Mouse (Mus musculus): ENCODE data around the gene Rdh19. TPM values are rescaled to one million over a fixed set of nuclear protein-coding genes. Genes with fewer than 3 reads are reported as not detected.
"Not testable (repeated sequence)": the region's sequence is repeated elsewhere in the genome, so short reads cannot be mapped to it uniquely, and the experiment has no call there.

Gene Rdh19
- polyA plus RNA-seq, 1 experiment from 2014 or later, result not detected

GRCm38 (mm10) chr10:127893163-127894022 lies 43.7 kb downstream of the Rdh19 start:
- 70% methylated on average over 5 of the region's 5 CpGs for WGBS

GRCm38 (mm10) chr10:127896705-127897104 lies 47.0 kb downstream of the Rdh19 start:
- WGBS, result 76% methylated on average over 5 of the region's 5 CpGs

More at GRCm38 (mm10) chr10:127893163-127894022, 43.7 kb downstream of the Rdh19 start:
- not testable (repeated sequence) for H3K9me3 ChIP-seq (ENCODE audit: control insufficient read depth, low read length); H3K4me1 ChIP-seq (replicated peaks; ENCODE audit: control insufficient read depth, insufficient read depth, low read length); ATAC-seq; H3K4me2 ChIP-seq (ENCODE audit: low read length); H3K27ac ChIP-seq (ENCODE audit: low read length); H3K27me3 ChIP-seq (replicated peaks; ENCODE audit: control insufficient read depth, insufficient read depth, low read length); H3K9ac ChIP-seq (replicated peaks; ENCODE audit: low read depth, low read length); H3K36me3 ChIP-seq (ENCODE audit: control insufficient read depth, insufficient read depth); H3K4me3 ChIP-seq (replicated peaks; ENCODE audit: low read length)

GRCm38 (mm10) chr10:127897506-127897905 lies 47.8 kb downstream of the Rdh19 start:
- no peaks in the 10 kb centered on the region for H3K9me3 ChIP-seq (ENCODE audit: control insufficient read depth, low read length)
- no peak for ATAC-seq
- no peak overlapping the region for H3K9ac ChIP-seq (replicated peaks; ENCODE audit: low read depth, low read length)
- no peaks in the 10 kb centered on the region for H3K27me3 ChIP-seq (replicated peaks; ENCODE audit: control insufficient read depth, insufficient read depth, low read length)
- WGBS, result 87% methylated on average over 3 of the region's 3 CpGs
- H3K36me3 ChIP-seq (ENCODE audit: control insufficient read depth, insufficient read depth), result no peaks in the 10 kb centered on the region
- no peak overlapping the region for H3K27ac ChIP-seq (ENCODE audit: low read length)
- H3K4me2 ChIP-seq (ENCODE audit: low read length), result no peak overlapping the region
- H3K4me3 ChIP-seq (replicated peaks; ENCODE audit: low read length), result no peak overlapping the region
- no peaks in the 10 kb centered on the region for H3K4me1 ChIP-seq (replicated peaks; ENCODE audit: control insufficient read depth, insufficient read depth, low read length)

More at GRCm38 (mm10) chr10:127896705-127897104, 47.0 kb downstream of the Rdh19 start:
- Histone ChIP-seq H3K36me3 (ENCODE audit: control insufficient read depth, insufficient read depth) (no peaks in the 10 kb centered on the region), H3K9ac (replicated peaks; ENCODE audit: low read depth, low read length) (no peak overlapping the region), H3K4me2 (ENCODE audit: low read length) (no peak overlapping the region), H3K9me3 (ENCODE audit: control insufficient read depth, low read length) (no peaks in the 10 kb centered on the region), H3K27ac (ENCODE audit: low read length) (no peak overlapping the region), H3K4me3 (replicated peaks; ENCODE audit: low read length) (no peak overlapping the region), H3K27me3 (replicated peaks; ENCODE audit: control insufficient read depth, insufficient read depth, low read length) (no peaks in the 10 kb centered on the region), H3K4me1 (replicated peaks; ENCODE audit: control insufficient read depth, insufficient read depth, low read length) (no peaks in the 10 kb centered on the region)
- no peak for ATAC-seq

GRCm38 (mm10) chr10:127898218-127898617 lies 48.5 kb downstream of the Rdh19 start, which contains the start of gene Sdr9c7:
Sdr9c7 (plus strand) TSS chr10:127898518.
- Histone ChIP-seq H3K4me2 (ENCODE audit: low read length) (no peak within 1 kb of the TSS), H3K36me3 (ENCODE audit: control insufficient read depth, insufficient read depth) (no peaks in the 10 kb centered on the region), H3K27me3 (replicated peaks; ENCODE audit: control insufficient read depth, insufficient read depth, low read length) (no peaks in the 10 kb centered on the region), H3K4me1 (replicated peaks; ENCODE audit: control insufficient read depth, insufficient read depth, low read length) (no peaks in the 10 kb centered on the region), H3K4me3 (replicated peaks; ENCODE audit: low read length) (no peak within 1 kb of the TSS), H3K27ac (ENCODE audit: low read length) (no peak within 1 kb of the TSS), H3K9ac (replicated peaks; ENCODE audit: low read depth, low read length) (no peak within 1 kb of the TSS), H3K9me3 (ENCODE audit: control insufficient read depth, low read length) (no peaks in the 10 kb centered on the region)
- no peak for ATAC-seq
- 77% methylated on average over 2 of the region's 2 CpGs for WGBS

- 69% methylated on average over 5 of the region's 5 CpGs for WGBS
- H3K9ac ChIP-seq (replicated peaks; ENCODE audit: low read depth, low read length), result no peak overlapping the region
- H3K4me2 ChIP-seq (ENCODE audit: low read length), result no peak overlapping the region
- no peak overlapping the region for H3K4me3 ChIP-seq (replicated peaks; ENCODE audit: low read length)
- H3K27me3 ChIP-seq (replicated peaks; ENCODE audit: control insufficient read depth, insufficient read depth, low read length), result no peaks in the 10 kb centered on the region
- no peak for ATAC-seq
- no peaks in the 10 kb centered on the region for H3K4me1 ChIP-seq (replicated peaks; ENCODE audit: control insufficient read depth, insufficient read depth, low read length)
- no peaks in the 10 kb centered on the region for H3K9me3 ChIP-seq (ENCODE audit: control insufficient read depth, low read length)
- no peak overlapping the region for H3K27ac ChIP-seq (ENCODE audit: low read length)
- no peaks in the 10 kb centered on the region for H3K36me3 ChIP-seq (ENCODE audit: control insufficient read depth, insufficient read depth)
Observed at GRCm38 (mm10) chr10:127899783-127900182, 50.1 kb downstream of the Rdh19 start.

- H3K9ac ChIP-seq (replicated peaks; ENCODE audit: low read depth, low read length), result no peak overlapping the region
- no peak overlapping the region for H3K4me2 ChIP-seq (ENCODE audit: low read length)
- no peak overlapping the region for H3K27ac ChIP-seq (ENCODE audit: low read length)
- no peaks in the 10 kb centered on the region for H3K4me1 ChIP-seq (replicated peaks; ENCODE audit: control insufficient read depth, insufficient read depth, low read length)
- H3K27me3 ChIP-seq (replicated peaks; ENCODE audit: control insufficient read depth, insufficient read depth, low read length), result no peaks in the 10 kb centered on the region
- H3K4me3 ChIP-seq (replicated peaks; ENCODE audit: low read length), result no peak overlapping the region
- H3K36me3 ChIP-seq (ENCODE audit: control insufficient read depth, insufficient read depth), result no peaks in the 10 kb centered on the region
- ATAC-seq, result no peak
- no peaks in the 10 kb centered on the region for H3K9me3 ChIP-seq (ENCODE audit: control insufficient read depth, low read length)
- WGBS, result 90% methylated on average over 4 of the region's 4 CpGs
Observed at GRCm38 (mm10) chr10:127901751-127902150, 52.0 kb downstream of the Rdh19 start.

- Histone ChIP-seq H3K4me1 (replicated peaks; ENCODE audit: control insufficient read depth, insufficient read depth, low read length) (no peaks in the 10 kb centered on the region), H3K27ac (ENCODE audit: low read length) (no peak overlapping the region), H3K4me3 (replicated peaks; ENCODE audit: low read length) (no peak overlapping the region), H3K4me2 (ENCODE audit: low read length) (no peak overlapping the region), H3K9ac (replicated peaks; ENCODE audit: low read depth, low read length) (no peak overlapping the region), H3K27me3 (replicated peaks; ENCODE audit: control insufficient read depth, insufficient read depth, low read length) (no peaks in the 10 kb centered on the region), H3K9me3 (ENCODE audit: control insufficient read depth, low read length) (no peaks in the 10 kb centered on the region), H3K36me3 (ENCODE audit: control insufficient read depth, insufficient read depth) (no peaks in the 10 kb centered on the region)
- 62% methylated on average over 1 of the region's 1 CpGs for WGBS
- no peak for ATAC-seq
Observed at GRCm38 (mm10) chr10:127903116-127903515, 53.4 kb downstream of the Rdh19 start.

- no peak overlapping the region for H3K4me3 ChIP-seq (replicated peaks; ENCODE audit: low read length)
- no peak overlapping the region for H3K27ac ChIP-seq (ENCODE audit: low read length)
- no peak overlapping the region for H3K9ac ChIP-seq (replicated peaks; ENCODE audit: low read depth, low read length)
- H3K27me3 ChIP-seq (replicated peaks; ENCODE audit: control insufficient read depth, insufficient read depth, low read length), result no peaks in the 10 kb centered on the region
- WGBS, result 59% methylated on average over 7 of the region's 7 CpGs
- H3K36me3 ChIP-seq (ENCODE audit: control insufficient read depth, insufficient read depth), result no peaks in the 10 kb centered on the region
- H3K4me2 ChIP-seq (ENCODE audit: low read length), result no peak overlapping the region
- no peaks in the 10 kb centered on the region for H3K4me1 ChIP-seq (replicated peaks; ENCODE audit: control insufficient read depth, insufficient read depth, low read length)
- ATAC-seq, result no peak
- H3K9me3 ChIP-seq (ENCODE audit: control insufficient read depth, low read length), result no peaks in the 10 kb centered on the region
Observed at GRCm38 (mm10) chr10:127904718-127905446, 55.2 kb downstream of the Rdh19 start.

GRCm38 (mm10) chr10:127906138-127906537 lies 56.4 kb downstream of the Rdh19 start:
- WGBS, result 67% methylated on average over 2 of the region's 2 CpGs
- H3K27ac ChIP-seq (ENCODE audit: low read length), result no peak overlapping the region
- no peaks in the 10 kb centered on the region for H3K9me3 ChIP-seq (ENCODE audit: control insufficient read depth, low read length)
- no peak overlapping the region for H3K4me2 ChIP-seq (ENCODE audit: low read length)
- no peak overlapping the region for H3K9ac ChIP-seq (replicated peaks; ENCODE audit: low read depth, low read length)
- no peak overlapping the region for H3K4me3 ChIP-seq (replicated peaks; ENCODE audit: low read length)
- no peaks in the 10 kb centered on the region for H3K36me3 ChIP-seq (ENCODE audit: control insufficient read depth, insufficient read depth)
- ATAC-seq, result no peak
- no peaks in the 10 kb centered on the region for H3K27me3 ChIP-seq (replicated peaks; ENCODE audit: control insufficient read depth, insufficient read depth, low read length)
- H3K4me1 ChIP-seq (replicated peaks; ENCODE audit: control insufficient read depth, insufficient read depth, low read length), result no peaks in the 10 kb centered on the region
